8 mouse cellular contexts compared by ENCODE assay signal in the genomic region with DNA sequence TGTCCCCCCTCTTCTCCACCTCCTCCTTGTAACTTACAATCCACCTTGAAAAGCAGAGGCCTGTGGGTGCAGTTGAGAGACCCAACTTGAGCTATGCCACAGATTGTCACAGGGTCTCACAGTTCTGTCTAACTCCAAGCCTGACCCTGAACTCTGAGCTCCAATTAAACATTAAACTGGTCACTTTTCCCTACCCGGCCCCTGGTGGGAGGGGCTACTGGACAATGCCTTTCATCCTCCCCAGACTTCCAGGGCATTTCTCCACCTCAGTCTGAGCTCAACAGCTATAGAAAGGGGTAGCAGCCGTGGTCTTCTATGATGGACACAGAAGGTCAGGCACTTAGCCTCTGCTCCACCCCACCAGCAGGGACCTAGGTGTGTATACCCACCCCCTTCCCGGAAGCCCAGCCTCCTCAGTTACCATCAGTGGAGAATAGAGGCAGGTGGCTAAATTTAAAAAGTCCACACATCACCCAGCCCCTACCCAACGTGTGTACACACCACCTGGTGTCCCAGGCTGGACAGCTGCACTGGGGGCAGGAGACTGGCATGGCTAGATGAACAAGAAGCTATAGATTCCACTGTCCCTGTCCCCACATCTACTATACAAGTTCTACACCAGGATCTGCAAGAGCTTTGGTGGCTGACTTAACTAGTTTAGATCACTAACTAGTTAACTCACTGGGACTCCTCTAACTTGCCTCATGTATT. TPM values are rescaled to one million over a fixed set of nuclear protein-coding genes. Genes with fewer than 3 reads are reported as not detected.
DNase-seq lines count a peak whose midpoint lies in the region; ATAC-seq and TF ChIP-seq lines count a peak whose summit lies in the region.

No protein-coding gene starts in this region.

- no peaks in the 10 kb centered on the region for H3K36me3 ChIP-seq in limb, embryonic 12.5 days
- 0 out of 2 replicates have a peak, but pooled peaks cover 2% of the 10 kb centered on the region for H3K36me3 ChIP-seq in limb, embryonic 10.5 days
- no peaks in the 10 kb centered on the region for H3K36me3 ChIP-seq in embryonic facial prominence, embryonic 12.5 days
- peaks cover 24% of the 10 kb centered on the region for H3K36me3 ChIP-seq in myocyte (ENCODE audit: control insufficient read depth, insufficient read depth)

- H3ac ChIP-seq in myocyte (ENCODE audit: control insufficient read depth, insufficient read length) = peak overlapping the region; percentile 75

- no peak for DNase-seq in limb, embryonic 10.5 days (ENCODE audit: low spot score)
- peak; percentile 76 to 79 for DNase-seq in kidney, adult 8-10 months
- no peak for DNase-seq in frontal cortex, postnatal 10 days (ENCODE audit: low spot score in 2 of 2)
- no peak for DNase-seq in layer of hippocampus, adult 9-10 months (ENCODE audit: low spot score)
- DNase-seq in urinary bladder, adult 18-20 months (ENCODE audit: low spot score in 2 of 2) = no peak

- WGBS in limb, embryonic 12.5 days = 55% methylated on average over 4 of the region's 4 CpGs
- WGBS in limb, embryonic 10.5 days = 61% methylated on average over 4 of the region's 4 CpGs
- 56% methylated on average over 4 of the region's 4 CpGs for WGBS in embryonic facial prominence, embryonic 12.5 days

- no peak overlapping the region for H3K27ac ChIP-seq in limb, embryonic 12.5 days
- H3K27ac ChIP-seq in limb, embryonic 10.5 days = no peak overlapping the region
- no peak overlapping the region for H3K27ac ChIP-seq in embryonic facial prominence, embryonic 12.5 days

- no peak overlapping the region for H3K9ac ChIP-seq in limb, embryonic 12.5 days (replicated peaks)
- H3K9ac ChIP-seq in embryonic facial prominence, embryonic 12.5 days = no peak overlapping the region

- ATAC-seq in limb, embryonic 12.5 days (ENCODE audit: insufficient number of reproducible peaks, insufficient read depth, low FRiP score, low TSS enrichment, low read depth) = no peak
- no peak for ATAC-seq in embryonic facial prominence, embryonic 12.5 days (ENCODE audit: insufficient number of reproducible peaks, insufficient read depth, low FRiP score, low TSS enrichment)

- peaks cover 43% of the 10 kb centered on the region for H3K4me1 ChIP-seq in limb, embryonic 12.5 days (replicated peaks)
- peaks cover 40% of the 10 kb centered on the region for H3K4me1 ChIP-seq in limb, embryonic 10.5 days
- peaks cover 41% of the 10 kb centered on the region for H3K4me1 ChIP-seq in embryonic facial prominence, embryonic 12.5 days

- no peaks in the 10 kb centered on the region for H3K9me3 ChIP-seq in limb, embryonic 12.5 days
- no peaks in the 10 kb centered on the region for H3K9me3 ChIP-seq in limb, embryonic 10.5 days (replicated peaks)
- no peaks in the 10 kb centered on the region for H3K9me3 ChIP-seq in embryonic facial prominence, embryonic 12.5 days

- peak overlapping the region; percentile 100 for H3K4me2 ChIP-seq in limb, embryonic 12.5 days
- peak overlapping the region; percentile 98 for H3K4me2 ChIP-seq in embryonic facial prominence, embryonic 12.5 days (replicated peaks)
- peak overlapping the region; percentile 86 for H3K4me2 ChIP-seq in myocyte (ENCODE audit: low read depth)

- peaks cover 71% of the 10 kb centered on the region for H3K79me2 ChIP-seq in myocyte (ENCODE audit: control insufficient read depth, insufficient read depth)

- H3K4me3 ChIP-seq in limb, embryonic 12.5 days (replicated peaks) = 0 out of 2 replicates have a peak overlapping the region, but pooled peaks have one; percentile 68
- H3K4me3 ChIP-seq in limb, embryonic 10.5 days = no peak overlapping the region
- H3K4me3 ChIP-seq in embryonic facial prominence, embryonic 12.5 days = 0 out of 2 replicates have a peak overlapping the region, but pooled peaks have one; percentile 60
- H3K4me3 ChIP-seq in myocyte = peak overlapping the region; percentile 100

- TF ChIP-seq POLR2A in myocyte (IDR thresholded peaks at IDR 0.05; ENCODE audit: insufficient read length, low read depth) = peak; percentile 47

- peaks cover 17% of the 10 kb centered on the region for H3K27me3 ChIP-seq in limb, embryonic 12.5 days
- peaks cover 48% of the 10 kb centered on the region for H3K27me3 ChIP-seq in limb, embryonic 10.5 days (ENCODE audit: low read depth, poor library complexity, severe bottlenecking)
- H3K27me3 ChIP-seq in embryonic facial prominence, embryonic 12.5 days = no peaks in the 10 kb centered on the region
- no peaks in the 10 kb centered on the region for H3K27me3 ChIP-seq in myocyte (ENCODE audit: control insufficient read depth, insufficient read depth, insufficient read length)

TF ChIP-seq in myocyte, 11 proteins besides CTCF, POLR2A, EP300 and RAD21:
- TF ChIP-seq MAX (IDR thresholded peaks at IDR 0.05; ENCODE audit: low read depth) = no peak
- no peak for TF ChIP-seq SRF (IDR thresholded peaks at IDR 0.05; ENCODE audit: control insufficient read depth, insufficient read length, low read depth)
- no peak for TF ChIP-seq E2F4 (IDR thresholded peaks at IDR 0.05; ENCODE audit: insufficient read depth)
- no peak for TF ChIP-seq USF1 (IDR thresholded peaks at IDR 0.05; ENCODE audit: low read depth)
- TF ChIP-seq POLR2AphosphoS2 (IDR thresholded peaks at IDR 0.05; ENCODE audit: insufficient read length, low read depth) = peak; percentile 71
- TF ChIP-seq TCF3 (IDR thresholded peaks at IDR 0.05; ENCODE audit: insufficient read length, low read depth) = peak; percentile 86
- TF ChIP-seq MYOG (IDR thresholded peaks at IDR 0.05; ENCODE audit: control insufficient read depth in 1 of 3, insufficient read depth in 1 of 3, insufficient read length in 2 of 3, low read depth in 2 of 3) = peak; percentile 80 to 97 (median 88)
- peak; percentile 44 to 96 (median 95) for TF ChIP-seq MYOD1 (IDR thresholded peaks at IDR 0.05; ENCODE audit: control insufficient read depth in 1 of 3, insufficient read length in 2 of 3, low read depth in 2 of 3)
- TF ChIP-seq CEBPB (IDR thresholded peaks at IDR 0.05; ENCODE audit: insufficient read depth, poor library complexity, severe bottlenecking) = no peak
- TF ChIP-seq REST (IDR thresholded peaks at IDR 0.05; ENCODE audit: insufficient read depth, insufficient read length) = no peak
- peak; percentile 86 for TF ChIP-seq TCF12 (IDR thresholded peaks at IDR 0.05; ENCODE audit: insufficient read depth, poor library complexity, severe bottlenecking)

RNA-seq across cellular contexts. Expression of a gene that starts 8.9 kb away (rescaled TPM):
- polyA plus RNA-seq in limb, embryonic 12.5 days (2016; fragmentation: Nextera tagmentation; extraction: Ambion mirVana) = 51.8 and 56.4 TPM in 2 replicates
- polyA plus RNA-seq in limb, embryonic 10.5 days (2016; fragmentation: Nextera tagmentation; extraction: Ambion mirVana) = 9.2 and 14.5 TPM in 2 replicates
- 109 and 113 TPM in 2 replicates for polyA plus RNA-seq in embryonic facial prominence, embryonic 12.5 days (2016; fragmentation: Nextera tagmentation; extraction: Ambion mirVana)
- 954 TPM for polyA plus RNA-seq in myocyte (2012; fragmentation: generic; extraction: Trizol)

RNA-seq across cellular contexts. Expression of a gene that starts 31.4 kb away (rescaled TPM):
- polyA plus RNA-seq in limb, embryonic 12.5 days (2016; fragmentation: Nextera tagmentation; extraction: Ambion mirVana) = 37.4 and 38.0 TPM in 2 replicates
- polyA plus RNA-seq in limb, embryonic 10.5 days (2016; fragmentation: Nextera tagmentation; extraction: Ambion mirVana) = 28.9 and 34.8 TPM in 2 replicates
- polyA plus RNA-seq in embryonic facial prominence, embryonic 12.5 days (2016; fragmentation: Nextera tagmentation; extraction: Ambion mirVana) = 36.3 and 37.7 TPM in 2 replicates
- polyA plus RNA-seq in myocyte (2012; fragmentation: generic; extraction: Trizol) = 8.1 TPM

RNA-seq across cellular contexts. Expression of a gene that starts 39.8 kb away (rescaled TPM):
- 8.0 and 8.3 TPM in 2 replicates for polyA plus RNA-seq in limb, embryonic 12.5 days (2016; fragmentation: Nextera tagmentation; extraction: Ambion mirVana)
- polyA plus RNA-seq in limb, embryonic 10.5 days (2016; fragmentation: Nextera tagmentation; extraction: Ambion mirVana) = 4.7 and 6.7 TPM in 2 replicates
- polyA plus RNA-seq in embryonic facial prominence, embryonic 12.5 days (2016; fragmentation: Nextera tagmentation; extraction: Ambion mirVana) = 7.5 and 9.0 TPM in 2 replicates
- 0.35 TPM for polyA plus RNA-seq in myocyte (2012; fragmentation: generic; extraction: Trizol)

RNA-seq across cellular contexts. Expression of a gene that starts 47.3 kb away (rescaled TPM):
- 2.6 and 3.5 TPM in 2 replicates for polyA plus RNA-seq in limb, embryonic 12.5 days (2016; fragmentation: Nextera tagmentation; extraction: Ambion mirVana)
- polyA plus RNA-seq in limb, embryonic 10.5 days (2016; fragmentation: Nextera tagmentation; extraction: Ambion mirVana) = 1.7 and 3.7 TPM in 2 replicates
- 4.0 and 5.5 TPM in 2 replicates for polyA plus RNA-seq in embryonic facial prominence, embryonic 12.5 days (2016; fragmentation: Nextera tagmentation; extraction: Ambion mirVana)
- polyA plus RNA-seq in myocyte (2012; fragmentation: generic; extraction: Trizol) = 0.13 TPM

RNA-seq across cellular contexts. Expression of a gene that starts 52.1 kb away (rescaled TPM):
- 134 and 139 TPM in 2 replicates for polyA plus RNA-seq in limb, embryonic 12.5 days (2016; fragmentation: Nextera tagmentation; extraction: Ambion mirVana)
- 151 and 159 TPM in 2 replicates for polyA plus RNA-seq in limb, embryonic 10.5 days (2016; fragmentation: Nextera tagmentation; extraction: Ambion mirVana)
- polyA plus RNA-seq in embryonic facial prominence, embryonic 12.5 days (2016; fragmentation: Nextera tagmentation; extraction: Ambion mirVana) = 144 and 146 TPM in 2 replicates
- polyA plus RNA-seq in myocyte (2012; fragmentation: generic; extraction: Trizol) = 165 TPM

Comparison
In these comparisons a context has a peak if more than half of its experiments do, and no peak if none do; other contexts are left out.
1. DNase-seq: peak in kidney, adult 8-10 months (2 of 2); none in limb, embryonic 10.5 days (single experiment), frontal cortex, postnatal 10 days (0 of 2), layer of hippocampus, adult 9-10 months (single experiment) and urinary bladder, adult 18-20 months (0 of 2).
2. Peak in every context shown above with its lines, with median percentiles within 50 percentile points of each other: H3K4me2 ChIP-seq.